Mouse (Mus musculus) MEL-GATA-1-ER (cell line): ENCODE measurements around the gene Spata46.
A peak's percentile ranks its signal among the peaks of the same experiment; 100 is the strongest.

Experiments used
- DNase-seq: peaks from one replicate; pipeline ENCODE4 v3.0.0-alpha.2; 2012; ENCODE audit warnings: low read depth; ENCODE audit errors: extremely low read depth

The Spata46 gene

DNA sequence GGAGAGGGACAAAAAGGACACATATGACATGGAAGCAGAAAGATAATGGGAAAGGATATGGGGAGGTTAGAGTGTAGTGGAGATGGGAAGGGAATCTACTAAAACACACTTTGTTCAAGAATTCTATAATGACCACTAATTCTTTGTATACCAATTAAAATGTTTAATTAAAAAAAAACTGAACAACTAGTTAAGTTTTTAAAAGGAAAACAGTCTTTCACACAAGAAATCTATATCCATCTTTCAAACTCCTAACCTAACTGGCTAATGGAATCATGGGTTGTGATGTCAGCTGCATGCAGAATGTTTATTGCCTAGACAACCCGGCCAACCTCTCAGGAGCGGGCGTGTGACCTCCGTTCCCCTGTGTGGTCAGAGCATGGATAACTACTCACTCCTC, at the start of gene Spata46:
Gene Spata46, plus strand, starts transcription at position 301 of the 400 bp plus-strand sequence.
- no peak for DNase-seq

DNA sequence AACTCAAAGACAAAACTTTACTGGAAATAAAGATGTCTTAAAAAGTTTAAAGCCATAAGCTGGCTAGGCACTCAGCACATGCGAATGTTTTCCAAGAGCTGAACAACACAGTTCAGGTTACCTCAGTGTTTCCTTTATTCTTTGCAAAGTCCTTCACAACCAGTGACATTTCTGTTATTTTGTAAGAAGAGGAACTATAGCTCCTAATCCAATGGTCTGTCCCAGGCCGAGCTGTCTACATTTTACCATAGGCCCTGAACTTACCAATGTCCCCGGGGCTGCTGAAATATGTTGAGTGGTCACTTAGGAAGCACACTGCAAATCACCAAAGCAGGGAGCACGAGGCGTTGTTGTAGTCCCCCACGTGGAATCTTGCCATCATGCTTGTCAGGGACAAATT, 38.3 kb upstream of the Spata46 start:
- DNase-seq = no peak

DNA sequence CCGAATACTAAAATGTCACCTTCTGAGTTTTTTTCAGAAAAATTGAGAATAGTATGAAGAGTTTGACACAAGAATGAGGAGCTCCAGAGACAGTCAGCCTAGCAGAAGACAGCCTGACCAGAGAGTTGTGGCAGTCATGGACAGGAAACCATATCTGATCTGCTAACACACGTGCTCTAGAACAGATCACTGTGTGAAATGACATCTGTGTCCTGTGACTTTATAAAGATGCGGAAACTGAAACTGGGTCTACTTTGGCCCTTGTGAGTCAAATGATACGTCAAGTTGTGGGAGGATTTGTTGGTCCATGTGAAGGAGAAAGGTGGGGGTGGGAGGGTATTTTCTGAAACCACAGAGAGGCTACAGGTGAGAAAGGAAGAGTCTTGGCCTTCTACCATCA, 37.9 kb upstream of the Spata46 start:
- DNase-seq = no peak

DNA sequence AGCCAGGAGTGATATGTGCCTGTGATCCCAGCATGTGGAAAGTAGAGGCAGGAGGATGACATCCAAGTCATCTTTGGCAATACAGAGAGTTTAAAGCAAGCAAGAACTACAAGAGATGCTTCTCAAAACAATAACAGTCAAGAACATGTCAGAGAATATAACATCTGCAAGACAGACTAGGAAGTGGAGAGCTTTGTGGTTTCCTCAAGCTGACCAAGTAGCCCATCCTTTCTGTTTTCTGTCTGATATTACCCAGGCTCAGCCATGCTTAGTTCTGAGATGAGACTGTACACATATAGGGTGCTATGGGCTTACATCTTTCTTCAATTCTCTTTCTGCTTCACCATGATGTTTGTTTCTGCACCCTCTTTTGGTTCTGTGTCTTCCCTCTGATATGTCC, 35.4 kb upstream of the Spata46 start:
- no peak for DNase-seq

DNA sequence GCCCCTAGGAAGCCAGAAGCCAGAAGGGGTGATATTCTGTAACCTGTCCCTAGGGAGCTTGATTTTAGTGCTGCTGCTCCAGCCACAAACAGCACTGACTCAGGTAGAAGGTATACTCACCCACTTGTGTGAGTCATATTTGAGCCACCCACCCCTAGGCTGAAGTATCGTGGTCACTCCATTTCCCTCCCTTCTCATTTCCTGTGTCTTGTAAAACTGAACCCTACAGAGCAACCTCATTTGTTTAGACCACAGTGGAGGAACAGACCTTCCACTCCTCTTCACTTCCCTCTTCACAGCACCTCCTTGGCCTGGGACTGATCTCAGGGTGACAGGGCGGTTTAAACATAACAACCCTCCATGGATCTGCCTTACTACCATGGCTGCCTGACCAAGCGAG, 31.6 kb upstream of the Spata46 start, which contains the start of gene Sh2d1b1:
Gene Sh2d1b1, plus strand, starts transcription at position 305 of the 400 bp plus-strand sequence.
- DNase-seq = no peak

DNA sequence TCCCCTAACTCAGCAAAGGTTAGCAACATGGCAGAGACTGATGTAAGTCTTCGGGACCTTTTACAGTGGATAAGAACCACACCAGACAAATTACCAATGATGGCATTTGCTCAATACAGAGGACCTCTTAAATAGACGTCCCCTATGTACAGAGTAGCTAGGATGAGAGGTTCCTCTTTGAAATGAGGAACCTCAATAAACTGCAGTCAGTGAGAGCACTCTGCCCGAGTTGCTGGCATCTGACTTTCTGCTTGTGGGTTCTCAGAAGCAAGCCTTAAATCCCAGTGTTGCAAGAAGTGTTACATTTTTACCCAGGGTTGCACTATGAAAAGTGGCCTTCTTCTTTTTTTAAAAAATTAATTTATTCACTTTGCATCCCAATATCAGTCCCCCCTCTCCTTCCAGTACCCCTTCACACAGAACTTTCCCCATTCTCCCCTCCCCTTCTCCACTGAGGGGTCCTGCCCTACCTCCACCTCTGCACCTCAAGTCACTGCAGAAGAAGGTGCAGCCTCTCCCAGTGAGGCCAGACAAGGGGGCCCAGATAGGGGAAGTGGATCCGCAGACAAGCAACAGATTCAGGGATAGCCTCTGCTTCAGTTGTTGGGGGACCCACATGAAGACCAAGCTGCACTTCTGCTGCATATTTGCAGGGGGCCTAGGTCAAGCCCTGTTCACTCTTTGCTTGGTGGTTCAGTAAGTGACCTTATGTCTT, 26.0 kb upstream of the Spata46 start:
- DNase-seq = peak; percentile 32

DNA sequence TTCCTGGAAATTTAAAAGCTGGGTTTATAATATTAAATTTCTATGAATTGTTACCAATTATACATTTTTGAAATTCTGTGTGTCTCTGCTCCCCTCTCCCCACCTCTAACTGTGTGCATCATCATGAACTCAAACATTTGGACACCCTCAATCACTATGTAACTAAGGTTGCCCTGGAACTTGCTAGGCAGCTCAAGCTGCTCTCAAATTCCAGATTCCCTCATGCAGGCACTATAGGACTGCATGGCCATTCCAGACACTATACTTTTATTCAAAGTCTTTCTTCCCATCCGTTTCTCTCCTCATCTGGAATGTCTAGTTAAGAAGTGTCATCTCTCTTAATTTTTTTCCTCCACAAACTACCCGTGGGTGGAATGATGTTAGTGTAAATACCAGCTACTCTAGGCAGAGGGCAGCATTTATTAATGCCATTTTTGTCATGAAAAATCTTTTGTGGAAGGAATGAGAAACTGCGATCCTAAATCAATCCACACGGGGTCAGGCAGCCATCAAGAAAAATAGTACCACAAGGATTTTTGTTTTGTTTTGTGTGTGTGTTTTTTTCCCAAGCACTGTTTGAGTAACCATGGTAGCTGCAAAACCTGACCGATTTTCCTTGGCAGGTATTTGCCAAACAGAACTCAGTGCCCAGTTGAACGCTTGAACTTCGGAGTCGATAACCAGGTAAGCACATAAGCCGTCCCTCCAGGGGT, 16.2 kb upstream of the Spata46 start:
- no peak for DNase-seq

DNA sequence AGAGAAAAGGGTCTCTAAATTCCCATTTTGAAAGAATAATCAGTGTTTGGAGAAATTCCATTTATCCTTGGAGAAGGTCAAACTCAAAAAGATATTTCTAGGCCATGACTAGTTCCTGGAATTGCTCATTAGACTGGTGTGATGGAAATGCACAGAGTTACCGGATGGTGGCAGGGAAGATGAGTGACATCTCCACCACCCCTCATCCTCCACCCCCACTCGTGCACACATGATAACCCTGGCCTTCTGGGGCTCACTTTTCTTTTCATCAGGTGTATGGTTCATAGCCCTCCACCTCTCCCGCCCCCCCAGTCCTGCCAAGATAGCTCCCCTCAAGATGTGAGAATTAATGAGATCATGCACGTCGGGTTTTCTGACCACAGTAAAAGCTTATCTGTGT, 15.3 kb upstream of the Spata46 start:
- no peak for DNase-seq

DNA sequence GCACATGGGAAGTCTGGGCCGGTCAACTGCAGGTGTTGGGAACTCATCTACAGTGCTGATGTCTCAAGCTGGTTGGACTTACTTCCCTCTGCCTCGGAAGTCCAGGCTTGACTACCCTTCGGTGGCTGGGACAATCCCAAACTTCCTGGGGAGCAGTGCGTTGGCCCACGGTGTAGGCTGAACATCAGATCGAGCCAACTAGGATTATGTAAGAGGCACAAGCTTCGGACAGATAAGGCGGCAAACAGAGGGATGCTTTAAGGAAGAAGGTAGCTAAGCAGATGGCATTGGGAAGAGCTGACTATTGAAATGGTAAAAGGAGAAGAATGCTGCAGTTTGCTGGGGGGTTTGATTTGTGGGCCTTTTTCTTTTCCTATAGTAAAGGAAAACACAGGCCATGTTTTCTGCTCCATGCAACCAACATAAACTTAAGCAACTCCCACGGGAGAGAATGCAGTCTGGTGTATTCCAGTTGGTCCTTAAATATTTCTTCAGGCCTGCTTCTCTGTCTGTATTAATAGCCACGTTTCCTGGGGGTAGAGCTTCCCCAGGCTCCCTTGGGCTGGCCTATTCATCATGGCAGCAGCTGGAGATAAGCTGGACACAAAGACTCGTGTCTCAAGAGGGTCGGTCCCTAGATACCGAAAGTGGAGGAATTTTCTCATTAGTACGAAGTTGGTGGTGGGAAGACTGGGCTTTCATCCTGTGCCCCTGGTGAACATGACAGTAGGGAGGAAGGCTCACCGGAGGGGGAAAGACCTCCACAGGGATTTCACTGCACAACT, 13.6 kb upstream of the Spata46 start:
- DNase-seq = no peak

DNA sequence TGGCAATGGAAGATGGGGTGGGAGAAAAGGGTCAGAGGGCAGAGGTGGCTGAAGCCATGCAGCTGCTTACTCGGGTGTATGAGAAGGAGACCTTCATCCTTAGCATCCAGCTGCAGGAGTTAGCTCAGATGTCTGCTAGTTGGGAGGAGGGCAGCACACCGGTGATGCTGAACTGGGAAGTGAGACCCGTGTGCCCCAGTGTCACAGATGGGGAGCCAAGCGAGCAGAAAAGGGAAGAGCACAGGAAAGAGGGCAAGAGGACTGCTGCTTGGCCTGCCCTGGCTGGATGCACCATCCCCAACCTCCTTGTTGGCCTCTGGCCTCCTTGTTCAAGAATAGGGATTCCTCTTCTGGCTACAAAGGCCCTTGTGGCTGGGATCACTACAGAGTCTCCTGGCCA, 9.1 kb upstream of the Spata46 start:
- DNase-seq = no peak

DNA sequence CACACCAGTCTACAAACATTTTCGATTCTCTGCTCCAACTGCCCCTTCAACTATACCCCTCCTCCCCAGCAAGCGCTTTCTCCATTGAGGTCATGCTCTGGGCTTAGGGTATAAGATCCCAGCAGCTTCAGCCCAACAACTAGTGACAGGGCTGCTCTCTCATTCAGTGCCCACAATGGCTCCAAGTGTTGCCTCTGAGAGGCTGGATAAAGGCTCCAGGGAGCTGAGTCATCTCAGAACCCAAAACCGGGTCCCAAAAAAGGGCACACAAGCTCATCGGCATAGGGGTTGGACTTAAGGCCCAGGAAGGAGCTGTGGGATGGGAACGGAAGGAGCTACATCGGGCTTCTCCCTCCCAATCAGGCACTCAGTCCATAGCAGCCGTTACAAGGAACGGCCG, 6.9 kb upstream of the Spata46 start:
- DNase-seq = no peak

DNA sequence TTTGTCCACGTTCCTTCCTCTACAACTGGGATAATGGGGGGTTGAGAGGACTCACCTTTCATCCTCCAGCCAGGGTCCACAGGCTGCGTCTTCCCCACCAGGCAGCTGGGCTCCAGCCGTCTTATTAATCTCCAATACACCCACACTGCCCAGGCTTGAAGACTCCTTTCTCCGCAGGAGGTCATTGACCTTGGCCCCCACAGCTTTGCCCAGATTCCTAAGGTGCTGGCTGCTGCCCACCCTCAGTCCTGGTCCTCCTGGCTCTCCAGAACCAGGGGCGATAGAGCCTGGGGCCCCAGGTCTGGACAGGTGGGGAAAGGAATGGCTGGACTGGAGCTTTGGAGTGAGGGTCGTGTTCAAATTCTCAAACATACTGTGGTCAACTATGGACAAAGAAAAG, 6.1 kb upstream of the Spata46 start:
- DNase-seq = no peak

DNA sequence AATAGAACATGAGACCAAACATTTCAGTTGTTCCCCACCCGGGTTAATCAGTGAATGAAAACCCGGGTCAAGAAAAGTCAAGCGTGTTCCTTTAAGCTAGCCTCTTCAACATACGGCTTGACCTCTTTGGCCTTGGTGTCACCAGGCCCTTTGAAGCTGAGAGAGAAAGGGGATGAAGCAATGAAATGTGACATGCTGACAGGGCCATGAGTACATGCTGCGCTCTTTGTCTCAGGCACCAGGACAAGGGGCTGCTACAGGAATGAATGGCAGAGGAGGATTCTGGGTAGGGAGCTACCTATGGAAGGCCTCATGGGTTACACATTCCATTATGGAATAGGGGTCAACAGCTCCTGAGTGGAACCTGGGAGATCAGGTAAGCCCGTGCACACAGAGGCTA, 5.5 kb upstream of the Spata46 start:
- DNase-seq = no peak

DNA sequence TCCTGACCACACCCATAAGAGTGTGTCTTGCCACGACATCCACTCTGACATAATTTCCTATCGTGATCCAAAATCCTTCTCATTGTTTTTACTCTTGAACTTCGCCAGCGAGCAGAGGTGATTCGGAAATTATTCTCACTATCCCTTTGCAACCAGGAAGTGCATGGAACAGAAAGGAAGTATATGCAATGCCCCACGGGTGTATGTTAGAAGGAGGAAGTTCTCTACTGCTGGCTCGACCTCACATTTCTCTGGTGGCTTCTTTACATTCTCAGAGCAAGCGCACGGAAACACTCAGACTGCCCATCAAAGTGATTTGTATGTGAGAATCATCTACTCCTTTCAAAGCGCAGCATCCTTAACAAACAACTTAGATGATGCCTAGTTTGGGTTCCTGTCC, 3.6 kb upstream of the Spata46 start:
- DNase-seq = no peak

DNA sequence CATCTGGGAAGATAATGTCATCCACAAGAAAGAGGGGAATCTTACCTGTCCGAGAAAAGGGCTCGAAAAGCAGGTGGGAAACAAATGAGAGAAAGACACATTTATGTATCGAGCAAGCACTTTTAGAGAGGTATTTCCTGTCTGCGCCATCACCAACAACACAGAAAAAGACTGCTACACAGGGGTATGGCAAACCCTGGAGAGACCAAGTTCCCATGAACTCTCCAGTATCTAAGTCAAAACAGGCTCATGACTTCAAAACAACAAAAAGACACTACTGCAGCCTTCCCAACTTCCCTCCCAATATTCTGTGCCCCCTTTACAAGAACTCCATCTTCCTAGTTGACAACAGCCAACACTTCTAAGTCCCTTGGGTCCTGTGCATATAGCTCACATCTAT, 2.4 kb upstream of the Spata46 start, which contains the start of gene Gm7694:
Gene Gm7694, minus strand, starts transcription at position 101 of the 400 bp plus-strand sequence.
- no peak for DNase-seq

DNA sequence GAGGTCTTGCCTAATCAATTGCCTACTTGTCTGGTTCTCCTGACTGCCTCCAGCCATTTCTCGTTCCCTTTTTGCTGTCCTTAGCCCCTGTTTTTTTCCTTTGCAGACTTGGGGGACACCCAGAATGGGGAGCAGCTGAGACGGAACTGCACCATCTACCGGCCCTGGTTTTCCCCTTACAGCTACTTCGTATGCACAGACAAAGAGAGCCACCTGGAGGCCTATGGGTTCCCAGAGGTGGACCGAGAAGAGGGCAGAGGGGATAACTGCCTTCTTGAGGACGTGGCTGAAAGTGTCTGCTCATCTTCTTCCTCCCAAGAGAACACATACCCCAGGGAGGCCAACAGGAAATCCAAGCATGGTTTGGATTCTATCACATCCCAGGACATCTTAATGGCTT, 2.8 kb downstream of the Spata46 start:
- DNase-seq = no peak

DNA sequence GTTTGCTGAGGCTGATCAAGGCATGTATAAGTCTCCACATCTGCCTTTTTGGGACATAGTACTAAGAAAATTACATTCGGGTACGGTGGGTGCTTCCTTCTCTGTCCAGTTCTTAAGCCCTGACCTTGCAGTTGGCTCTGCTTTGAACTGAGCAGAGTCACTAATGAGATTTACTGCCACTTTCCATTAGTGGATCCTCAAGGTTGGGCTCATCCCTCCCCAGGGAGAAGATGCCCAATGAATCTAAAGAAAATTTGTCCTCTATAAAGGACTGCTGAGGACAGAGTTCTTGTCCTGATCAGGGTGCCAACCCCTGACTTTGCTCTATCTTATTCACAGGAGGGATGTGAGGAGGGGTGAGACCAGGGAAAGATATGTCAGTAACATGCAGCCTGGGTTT, 13.4 kb downstream of the Spata46 start:
- no peak for DNase-seq

DNA sequence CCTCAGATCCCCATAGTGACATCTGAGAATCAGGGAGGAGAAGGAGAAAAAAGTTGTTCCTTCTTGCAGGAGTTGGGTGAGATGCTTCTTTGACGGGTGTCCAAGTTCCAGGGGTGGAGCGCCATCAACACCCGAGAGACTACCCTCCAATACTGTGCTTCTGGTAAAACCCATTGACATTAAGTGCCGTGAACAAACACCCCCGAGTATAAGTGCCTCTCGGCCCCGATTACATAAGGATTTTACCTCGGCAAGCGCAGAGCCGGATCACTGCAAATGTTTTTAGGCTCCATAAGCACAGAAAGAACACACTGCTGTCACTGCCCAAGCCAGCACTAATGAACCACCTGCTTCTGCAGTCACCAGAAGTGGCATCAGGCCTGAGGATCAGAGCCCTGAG, 14.4 kb downstream of the Spata46 start:
- DNase-seq = no peak

DNA sequence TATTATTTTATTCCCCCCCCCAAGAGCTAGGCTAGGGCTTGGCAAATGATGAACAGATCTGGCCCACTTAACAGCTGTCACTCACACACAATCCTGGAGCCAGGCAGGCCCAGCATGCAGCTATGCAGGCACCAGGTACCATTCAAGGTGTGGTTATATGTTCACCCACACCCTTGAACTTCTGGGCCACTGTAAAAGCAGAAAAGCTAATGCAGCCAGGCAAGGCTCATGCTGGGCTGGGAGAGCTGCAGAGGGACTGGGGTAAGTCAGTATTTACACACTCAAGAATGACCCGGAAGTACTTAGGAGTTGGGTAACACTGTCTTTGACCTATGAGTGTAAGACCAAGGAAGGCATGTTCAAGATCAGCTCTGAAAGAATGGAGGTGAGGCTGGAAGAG, 15.7 kb downstream of the Spata46 start:
- DNase-seq = no peak

DNA sequence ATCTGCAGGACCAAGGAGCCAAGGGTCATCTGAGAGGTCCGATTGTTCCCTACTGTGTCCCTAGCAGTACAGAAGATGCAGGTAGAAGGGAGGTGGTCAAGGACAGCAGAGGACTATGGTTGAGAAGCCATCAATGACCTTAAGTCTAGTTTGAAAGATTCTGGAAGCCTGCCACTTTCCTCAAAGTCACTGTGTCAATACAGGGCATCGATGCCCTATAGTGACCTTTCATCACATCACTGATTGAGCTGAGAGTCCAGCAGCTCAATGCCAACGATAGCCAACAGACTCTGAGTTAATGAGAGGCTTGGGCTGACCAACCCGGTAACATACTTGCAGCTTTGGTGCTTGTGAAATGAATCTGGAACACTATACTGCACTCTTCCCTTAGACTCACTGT, 16.7 kb downstream of the Spata46 start:
- no peak for DNase-seq

DNA sequence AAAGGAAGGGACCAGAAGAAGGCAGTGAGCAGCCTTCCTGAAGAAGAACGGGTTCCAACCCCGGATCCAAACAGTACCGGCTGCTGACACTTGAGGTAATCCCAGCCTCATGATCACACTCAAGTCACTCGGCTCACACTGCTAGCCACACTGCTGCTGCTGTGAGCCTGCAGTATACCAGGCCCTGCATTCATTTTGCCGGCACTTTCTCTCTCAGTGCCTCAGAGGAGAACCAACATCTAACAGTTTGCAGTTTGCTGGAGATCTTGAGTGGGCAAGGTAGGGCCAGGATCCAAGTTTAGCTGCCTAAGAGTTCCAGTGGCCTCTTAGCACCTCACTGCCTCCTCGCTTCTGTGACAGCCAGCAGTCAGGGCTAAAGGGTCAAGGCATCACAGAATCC, 23.3 kb downstream of the Spata46 start:
- DNase-seq = no peak

DNA sequence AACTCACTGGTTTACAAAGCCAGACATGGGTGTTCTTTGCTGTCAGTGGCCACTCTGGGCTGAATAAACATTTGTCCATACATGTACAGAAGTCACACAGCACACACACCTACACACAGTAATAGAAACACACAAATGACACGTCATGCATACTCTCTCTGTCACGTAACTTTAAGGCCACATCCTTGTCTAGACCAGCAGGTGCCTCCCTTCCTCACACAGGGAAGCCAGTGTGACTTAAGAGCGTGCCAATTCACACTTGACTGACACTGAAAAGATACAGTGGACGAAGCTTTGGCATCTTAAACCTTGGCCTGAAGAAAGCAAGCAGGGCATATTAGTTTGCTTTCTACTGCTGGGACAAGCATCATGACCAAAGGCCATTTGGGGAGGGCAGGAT, 24.2 kb downstream of the Spata46 start:
- no peak for DNase-seq
